Mouse (Mus musculus) kidney, postnatal 0 days (tissue): ENCODE results near the gene Aff3. TPM values are rescaled to one million over a fixed set of nuclear protein-coding genes. Genes with fewer than 3 reads are reported as not detected.

Experiments
- ATAC-seq: fragments of 200-750 bp; cut with Nextera tagmentation; replicated peaks from 2 replicates; pipeline ENCODE4 v1.8.0; 2017; ENCODE audit warnings: low read depth, moderate number of reproducible peaks, moderate TSS enrichment, moderate library complexity; ENCODE audit not compliant: low FRiP score
- DNase-seq: peaks from one replicate; pipeline ENCODE4 v3.0.0-alpha.2; 2016; ENCODE audit warnings: low spot score
- H3K27ac ChIP-seq: fragments of 300-500 bp; sonication (generic); 2 replicates; pipeline ENCODE4 v1.5.1; 2014; ENCODE audit warnings: mild to moderate bottlenecking
- H3K27me3 ChIP-seq: fragments of 300-500 bp; sonication (generic); 2 replicates; pipeline ENCODE4 v1.6.1; 2014; ENCODE audit warnings: low read length, mixed read lengths; ENCODE audit not compliant: insufficient read depth
- H3K36me3 ChIP-seq: fragments of 300-500 bp; sonication (generic); 2 replicates; pipeline ENCODE4 v1.6.1; 2014; ENCODE audit warnings: low read length, mixed read lengths; ENCODE audit not compliant: insufficient read depth
- H3K4me1 ChIP-seq: fragments of 300-500 bp; sonication (generic); replicated peaks from 2 replicates; pipeline ENCODE4 v1.6.1; 2014; ENCODE audit warnings: antibody characterized with exemption, low read length, mixed read lengths; ENCODE audit not compliant: insufficient read depth
- H3K4me2 ChIP-seq: fragments of 300-500 bp; sonication (generic); 2 replicates; pipeline ENCODE4 v1.6.1; 2014; ENCODE audit warnings: mild to moderate bottlenecking, low read length, moderate library complexity, mixed read lengths
- H3K4me3 ChIP-seq: fragments of 300-500 bp; sonication (generic); replicated peaks from 2 replicates; pipeline ENCODE4 v1.5.1; 2014; ENCODE audit warnings: low read depth, low read length
- H3K9ac ChIP-seq: fragments of 300-500 bp; sonication (generic); 2 replicates; pipeline ENCODE4 v1.6.1; 2014; ENCODE audit warnings: low read depth, low read length
- H3K9me3 ChIP-seq: fragments of 300-500 bp; sonication (generic); replicated peaks from 2 replicates; pipeline ENCODE4 v1.6.1; 2016; ENCODE audit warnings: low read length, inconsistent platforms, mixed read lengths
- CTCF ChIP-seq: IDR thresholded peaks from 2 replicates; pipeline ENCODE4 v1.5.1; 2016; ENCODE audit warnings: antibody characterized with exemption, low read depth, mild to moderate bottlenecking, moderate library complexity
- WGBS: fragments of 180-500 bp; shearing (Covaris S2); extraction: QIAGEN DNeasy Blood & Tissue Kit; methylation state at CpG from one replicate; pipeline ENCODE4 v1.1.7; 2014; 5-methylcytosine and 5-hydroxymethylcytosine counted together
- polyA plus RNA-seq: library from polyadenylated mRNA; unstranded; fragments of >200 nt; fragmentation: Nextera tagmentation; extraction: Ambion mirVana; gene quantifications from 2 replicates; pipeline ENCODE4 v1.2.1, GENCODE M21; 2015

Aff3 gene
- polyA plus RNA-seq, 1 experiment from 2014 or later = 7.9 TPM

DNA sequence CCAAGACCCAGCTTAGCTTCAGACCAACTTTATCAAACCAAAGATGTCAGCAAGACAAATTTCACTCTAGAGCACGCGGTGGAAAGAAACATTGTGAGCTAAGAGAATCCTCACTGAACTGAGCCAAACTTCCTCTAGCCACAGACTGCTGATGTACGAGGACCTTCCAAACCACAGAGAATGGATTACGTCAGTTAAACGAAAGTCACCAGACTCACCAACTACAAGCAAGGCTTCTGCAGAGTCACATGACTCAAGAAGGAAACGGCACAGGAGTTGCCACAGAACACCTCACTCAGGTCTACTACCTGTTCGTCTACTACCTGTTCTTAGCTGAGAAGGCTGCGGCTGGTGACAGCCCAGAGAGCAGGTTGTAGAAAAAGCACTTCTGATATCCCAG lies 107.1 kb downstream of the Aff3 start:
- no peak overlapping the region for H3K9ac ChIP-seq
- no peak for TF ChIP-seq CTCF
- no peaks in the 10 kb centered on the region for H3K27me3 ChIP-seq
- no peaks in the 10 kb centered on the region for H3K9me3 ChIP-seq
- ATAC-seq (no peak), DNase-seq (no peak)
- H3K4me1 ChIP-seq = no peaks in the 10 kb centered on the region
- H3K27ac ChIP-seq = no peak overlapping the region
- no peaks in the 10 kb centered on the region for H3K36me3 ChIP-seq
- H3K4me3 ChIP-seq = no peak overlapping the region
- 87% methylated on average over 8 of the region's 8 CpGs for WGBS
- H3K4me2 ChIP-seq = no peak overlapping the region

DNA sequence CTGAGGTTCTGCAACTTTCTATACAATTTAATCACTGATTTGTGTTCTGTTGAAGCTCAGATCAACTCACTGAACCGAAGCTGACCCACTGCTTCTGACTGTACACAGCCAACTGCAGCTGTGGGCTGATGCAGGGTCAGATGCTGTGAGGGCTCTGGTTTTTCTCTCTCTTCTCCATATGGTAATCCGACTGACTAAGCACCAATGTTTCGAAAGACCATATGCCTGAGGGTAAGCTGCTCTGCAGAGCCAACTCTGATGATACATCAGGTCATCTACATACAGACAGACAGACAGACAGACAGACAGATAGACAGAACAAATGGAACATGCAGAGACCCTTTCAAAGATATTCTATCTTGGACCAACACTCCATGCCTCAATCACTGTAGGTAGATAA lies 110.2 kb downstream of the Aff3 start:
- no peak for TF ChIP-seq CTCF
- no peaks in the 10 kb centered on the region for H3K27me3 ChIP-seq
- DNase-seq (no peak), ATAC-seq (no peak)
- no peaks in the 10 kb centered on the region for H3K9me3 ChIP-seq
- H3K4me2 ChIP-seq = no peak overlapping the region
- no peaks in the 10 kb centered on the region for H3K4me1 ChIP-seq
- no peak overlapping the region for H3K4me3 ChIP-seq
- H3K36me3 ChIP-seq = no peaks in the 10 kb centered on the region
- 74% methylated on average over 3 of the region's 3 CpGs for WGBS
- H3K27ac ChIP-seq = no peak overlapping the region
- H3K9ac ChIP-seq = no peak overlapping the region

DNA sequence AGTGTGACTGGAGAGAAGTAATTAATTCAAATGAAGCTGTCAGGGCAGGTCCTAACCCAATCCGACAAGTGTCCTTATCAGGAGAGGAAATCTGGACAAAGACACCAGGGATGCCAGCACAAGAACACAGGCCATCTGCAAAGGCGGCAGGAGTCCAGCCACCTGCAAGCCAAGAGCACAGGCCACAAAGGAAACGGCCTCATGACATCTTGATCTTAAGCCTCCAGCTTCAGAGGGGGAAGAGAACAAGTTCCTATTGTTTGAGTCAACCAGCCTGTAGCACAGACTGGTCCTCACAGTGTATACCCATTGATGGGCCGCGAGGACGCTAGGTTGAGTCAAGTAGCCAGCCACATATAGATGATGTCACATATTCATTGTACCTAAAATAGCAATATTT lies 111.7 kb downstream of the Aff3 start:
- DNase-seq (no peak), ATAC-seq (no peak)
- Histone ChIP-seq H3K27me3 (no peaks in the 10 kb centered on the region), H3K9ac (no peak overlapping the region), H3K9me3 (no peaks in the 10 kb centered on the region), H3K4me1 (no peaks in the 10 kb centered on the region), H3K4me2 (no peak overlapping the region), H3K27ac (no peak overlapping the region), H3K36me3 (no peaks in the 10 kb centered on the region), H3K4me3 (no peak overlapping the region)
- 58% methylated on average over 6 of the region's 6 CpGs for WGBS
- TF ChIP-seq CTCF = no peak

- WGBS = 77% methylated on average over 13 of the region's 13 CpGs
Observed at GRCm38 (mm10) chr1:38550579-38550978, 114.2 kb downstream of the Aff3 start.

GRCm38 (mm10) chr1:38548671-38549661 lies 115.8 kb downstream of the Aff3 start:
- no peak for DNase-seq
- Histone ChIP-seq H3K4me2 (no peak overlapping the region), H3K36me3 (no peaks in the 10 kb centered on the region), H3K27ac (no peak overlapping the region), H3K9ac (no peak overlapping the region), H3K4me1 (peaks cover 11% of the 10 kb centered on the region; the same call in 1 of the 2 replicates), H3K9me3 (no peaks in the 10 kb centered on the region), H3K4me3 (no peak overlapping the region), H3K27me3 (no peaks in the 10 kb centered on the region)
- TF ChIP-seq CTCF = no peak
- ATAC-seq = no peak
- WGBS = 53% methylated on average over 8 of the region's 8 CpGs

More at GRCm38 (mm10) chr1:38550579-38550978, 114.2 kb downstream of the Aff3 start:
- Histone ChIP-seq H3K9me3 (no peaks in the 10 kb centered on the region), H3K9ac (no peak overlapping the region), H3K4me1 (peaks cover 11% of the 10 kb centered on the region; the same call in 1 of the 2 replicates), H3K4me2 (no peak overlapping the region), H3K27me3 (no peaks in the 10 kb centered on the region), H3K4me3 (no peak overlapping the region), H3K36me3 (no peaks in the 10 kb centered on the region), H3K27ac (no peak overlapping the region)
- no peak for ATAC-seq
- TF ChIP-seq CTCF = no peak
- DNase-seq = no peak

GRCm38 (mm10) chr1:38547685-38548084 lies 117.1 kb downstream of the Aff3 start:
- 88% methylated on average over 9 of the region's 9 CpGs for WGBS
- ATAC-seq (no peak), DNase-seq (no peak)
- no peak overlapping the region for H3K9ac ChIP-seq
- H3K4me1 ChIP-seq = peaks cover 11% of the 10 kb centered on the region; the same call in 1 of the 2 replicates
- H3K36me3 ChIP-seq = no peaks in the 10 kb centered on the region
- TF ChIP-seq CTCF = no peak
- H3K4me3 ChIP-seq = no peak overlapping the region
- H3K9me3 ChIP-seq = no peaks in the 10 kb centered on the region
- H3K27me3 ChIP-seq = no peaks in the 10 kb centered on the region
- no peak overlapping the region for H3K27ac ChIP-seq
- H3K4me2 ChIP-seq = no peak overlapping the region
